Mouse (Mus musculus) hindbrain, embryonic 12.5 days (tissue): ENCODE data around the gene Ccm2l. TPM values are rescaled to one million over a fixed set of nuclear protein-coding genes. Genes with fewer than 3 reads are reported as not detected.

ENCODE experiments used
- ATAC-seq: fragments of 200-750 bp; cut with Nextera tagmentation; 2 replicates; pipeline ENCODE4 v1.8.0; 2017; ENCODE audit warnings: moderate TSS enrichment; ENCODE audit not compliant: low FRiP score
- H3K27ac ChIP-seq: fragments of 300-500 bp; sonication (generic); 2 replicates; pipeline ENCODE4 v1.5.1; 2016; ENCODE audit warnings: mild to moderate bottlenecking
- H3K27me3 ChIP-seq: fragments of 300-500 bp; sonication (generic); 2 replicates; pipeline ENCODE4 v1.6.1; 2016; ENCODE audit warnings: mild to moderate bottlenecking
- H3K36me3 ChIP-seq: fragments of 300-500 bp; sonication (generic); 2 replicates; pipeline ENCODE4 v1.6.1; 2016; ENCODE audit warnings: mild to moderate bottlenecking
- H3K4me1 ChIP-seq: fragments of 300-500 bp; sonication (generic); 2 replicates; pipeline ENCODE4 v1.6.1; 2016
- H3K4me2 ChIP-seq: fragments of 300-500 bp; sonication (generic); replicated peaks from 2 replicates; pipeline ENCODE4 v1.6.1; 2016; ENCODE audit warnings: mild to moderate bottlenecking
- H3K4me3 ChIP-seq: fragments of 300-500 bp; sonication (generic); 2 replicates; pipeline ENCODE4 v1.5.1; 2016; ENCODE audit warnings: mild to moderate bottlenecking
- H3K9ac ChIP-seq: fragments of 300-500 bp; sonication (generic); 2 replicates; pipeline ENCODE4 v1.6.1; 2016; ENCODE audit warnings: mild to moderate bottlenecking, moderate library complexity
- H3K9me3 ChIP-seq: fragments of 300-500 bp; sonication (generic); replicated peaks from 2 replicates; pipeline ENCODE4 v1.6.1; 2016; ENCODE audit warnings: mild to moderate bottlenecking
- WGBS: fragments of 180-500 bp; shearing (Covaris S2); methylation state at CpG from one replicate; pipeline ENCODE4 v1.1.7; 2016; 5-methylcytosine and 5-hydroxymethylcytosine counted together
- polyA plus RNA-seq: library from polyadenylated mRNA; unstranded; fragments of >200 nt; fragmentation: Nextera tagmentation; extraction: Ambion mirVana; gene quantifications from 2 replicates; pipeline ENCODE4 v1.2.1, GENCODE M21; 2016

Gene Ccm2l
- polyA plus RNA-seq, 1 experiment from 2014 or later = 2.8 TPM

DNA sequence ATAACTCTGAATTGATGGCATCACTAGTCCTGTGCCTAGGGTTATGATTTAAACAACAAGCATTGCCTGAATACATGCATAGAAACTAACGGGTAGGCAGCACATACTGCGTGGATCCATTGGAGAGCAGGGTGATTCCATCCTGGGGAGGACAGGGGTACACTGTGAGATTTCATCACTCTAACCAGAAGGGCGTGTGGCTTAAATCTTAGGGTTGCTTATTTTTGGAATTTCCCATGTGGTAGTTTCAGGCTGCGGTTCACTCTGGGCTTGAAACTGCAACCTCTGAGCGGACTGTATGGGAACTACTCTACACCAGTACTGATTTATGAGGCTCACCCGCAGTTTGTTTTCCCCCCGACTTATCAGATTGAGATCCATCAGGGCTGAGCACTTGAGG is 45.5 kb downstream of the Ccm2l start:
- Histone ChIP-seq H3K27ac (no peak overlapping the region), H3K4me2 (no peak overlapping the region), H3K36me3 (no peaks in the 10 kb centered on the region), H3K9ac (no peak overlapping the region), H3K4me1 (peaks cover 14% of the 10 kb centered on the region), H3K27me3 (peaks cover 55% of the 10 kb centered on the region), H3K9me3 (no peaks in the 10 kb centered on the region), H3K4me3 (no peak overlapping the region)
- 89% methylated on average over 7 of the region's 7 CpGs for WGBS
- no peak for ATAC-seq

DNA sequence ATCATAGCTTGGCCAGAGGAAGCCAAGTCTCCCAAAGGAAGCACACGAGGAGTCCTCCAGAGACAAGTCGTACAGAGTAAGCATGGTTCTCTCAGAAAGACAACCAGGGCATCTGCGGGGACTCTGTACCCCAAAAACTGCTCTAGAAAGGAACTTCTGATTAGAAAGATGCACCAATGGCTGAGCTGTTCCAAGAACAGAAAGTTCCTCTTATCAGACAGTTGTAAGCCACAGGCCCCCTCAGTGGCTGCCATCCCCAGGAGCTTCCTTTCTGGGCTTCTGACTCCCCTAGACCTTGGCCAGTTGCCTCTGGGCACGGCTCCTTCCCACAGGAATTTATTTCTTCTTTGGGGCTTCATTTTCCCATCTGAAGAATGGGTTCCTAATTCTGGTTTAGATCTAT is 49.9 kb downstream of the Ccm2l start:
- Histone ChIP-seq H3K27ac (no peak overlapping the region), H3K4me3 (no peak overlapping the region), H3K4me1 (no peaks in the 10 kb centered on the region), H3K9me3 (no peaks in the 10 kb centered on the region), H3K36me3 (no peaks in the 10 kb centered on the region), H3K9ac (no peak overlapping the region), H3K27me3 (peaks cover 11% of the 10 kb centered on the region), H3K4me2 (no peak overlapping the region)
- no peak for ATAC-seq
- 80% methylated on average over 4 of the region's 4 CpGs for WGBS

DNA sequence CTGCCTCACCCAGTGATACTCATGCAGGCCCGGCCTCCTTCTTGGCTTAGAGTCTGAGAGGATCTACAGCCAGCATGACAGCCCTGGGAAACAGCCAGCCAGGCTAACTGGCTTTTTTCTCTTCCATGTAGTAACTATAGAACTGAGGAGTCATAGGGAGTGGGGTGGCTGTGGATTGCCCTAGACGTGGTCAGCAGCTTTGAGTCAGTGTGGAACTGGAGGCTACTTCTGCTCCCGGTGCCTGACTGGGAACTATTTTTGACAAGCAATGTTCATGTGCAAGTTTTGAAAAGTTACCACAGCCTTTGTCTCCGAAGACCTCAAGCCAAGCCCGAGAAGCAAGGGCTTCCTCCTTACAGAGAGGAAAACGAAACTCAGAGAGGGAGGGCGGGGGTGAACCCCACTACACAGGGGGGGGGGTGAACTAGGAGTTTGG is 51.3 kb downstream of the Ccm2l start:
- WGBS = 75% methylated on average over 7 of the region's 7 CpGs
- Histone ChIP-seq H3K27me3 (no peaks in the 10 kb centered on the region), H3K4me3 (no peak overlapping the region), H3K36me3 (no peaks in the 10 kb centered on the region), H3K27ac (no peak overlapping the region), H3K9me3 (no peaks in the 10 kb centered on the region), H3K4me2 (no peak overlapping the region), H3K4me1 (no peaks in the 10 kb centered on the region), H3K9ac (no peak overlapping the region)
- no peak for ATAC-seq

DNA sequence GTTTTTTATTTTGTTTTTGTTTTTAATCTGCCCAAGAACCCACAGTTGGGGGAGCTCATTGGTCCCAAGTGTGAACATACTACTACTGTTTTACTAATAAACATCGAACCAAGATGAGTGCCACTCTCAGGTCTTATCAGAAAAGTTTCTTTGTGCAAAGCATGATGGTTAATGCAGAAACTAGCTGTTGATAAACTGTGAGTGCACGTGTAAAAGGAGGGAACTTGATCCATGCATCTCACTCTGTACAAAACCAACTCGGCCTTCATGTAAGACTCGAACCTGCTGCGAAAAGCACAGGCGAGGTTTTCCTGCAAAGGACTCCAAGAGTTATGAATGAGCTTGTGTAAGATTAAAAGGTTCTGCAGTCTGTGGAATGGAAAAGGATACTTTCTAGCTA is 53.7 kb downstream of the Ccm2l start:
- ATAC-seq = no peak

DNA sequence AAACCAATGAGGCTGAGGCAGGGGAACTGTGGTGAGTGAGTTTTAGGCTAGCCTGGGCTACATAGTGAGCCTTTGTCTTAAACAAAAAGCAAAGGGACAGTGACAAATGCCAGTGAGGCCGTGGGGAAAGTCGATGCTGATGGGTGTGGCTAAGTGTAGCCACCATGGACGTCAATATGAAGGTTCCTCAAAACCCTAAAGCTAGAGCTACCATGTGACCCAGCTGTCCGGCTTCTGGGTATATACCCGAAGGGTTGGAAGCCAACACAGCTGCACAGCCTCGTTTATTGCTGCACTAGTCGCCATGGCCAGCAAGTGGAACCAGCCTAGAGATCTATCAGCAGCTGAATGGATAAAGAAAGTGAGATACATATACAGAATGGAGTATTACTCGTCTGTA is 54.4 kb downstream of the Ccm2l start:
- Histone ChIP-seq H3K9me3 (no peaks in the 10 kb centered on the region), H3K27ac (no peak overlapping the region), H3K4me2 (no peak overlapping the region), H3K9ac (no peak overlapping the region), H3K4me3 (no peak overlapping the region), H3K27me3 (no peaks in the 10 kb centered on the region), H3K36me3 (no peaks in the 10 kb centered on the region), H3K4me1 (no peaks in the 10 kb centered on the region)
- WGBS = 70% methylated on average over 8 of the region's 8 CpGs
- no peak for ATAC-seq

More for the DNA sequence above, 53.7 kb downstream of the Ccm2l start:
- Histone ChIP-seq H3K9me3 (no peaks in the 10 kb centered on the region), H3K9ac (no peak overlapping the region), H3K4me3 (no peak overlapping the region), H3K27ac (no peak overlapping the region), H3K36me3 (no peaks in the 10 kb centered on the region), H3K27me3 (no peaks in the 10 kb centered on the region), H3K4me1 (no peaks in the 10 kb centered on the region), H3K4me2 (no peak overlapping the region)
- WGBS = 92% methylated on average over 6 of the region's 6 CpGs

DNA sequence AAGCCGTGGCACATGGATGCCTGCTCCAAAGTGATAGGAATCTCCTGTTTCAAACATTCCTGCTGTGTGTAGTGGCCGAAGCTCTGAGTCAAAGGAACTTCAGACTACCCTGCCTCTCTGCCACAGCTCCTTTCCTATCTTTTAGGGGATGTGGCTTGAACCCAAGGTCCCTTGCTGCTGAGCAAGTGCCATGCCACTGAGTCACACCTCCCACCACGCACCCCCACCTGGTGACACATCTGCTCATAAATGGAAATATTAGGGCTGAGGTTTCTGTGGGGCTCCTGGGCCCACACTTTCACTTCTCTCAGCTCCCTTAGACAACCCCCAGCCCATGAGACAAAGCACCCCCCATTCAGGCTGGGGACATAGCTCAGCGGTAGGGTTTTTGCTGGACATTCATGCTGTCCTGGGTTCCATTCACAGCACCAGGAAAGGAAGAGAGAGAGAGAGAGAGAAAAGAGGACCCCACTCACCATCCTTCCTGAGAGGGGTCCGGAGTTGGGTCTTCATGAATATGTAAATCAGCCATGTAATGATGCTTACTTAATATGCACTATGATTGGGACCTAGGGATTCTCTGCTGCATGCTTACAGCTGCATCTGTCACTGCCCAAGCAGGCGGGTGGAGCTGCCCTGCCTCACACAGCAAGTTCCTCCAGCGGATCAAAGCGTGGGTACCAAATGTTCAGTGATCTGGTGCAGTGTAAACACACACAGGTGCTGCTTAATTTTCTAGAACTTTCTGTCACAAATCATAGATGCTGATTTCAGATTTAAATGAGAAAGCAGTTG is 56.3 kb downstream of the Ccm2l start:
- Histone ChIP-seq H3K27me3 (no peaks in the 10 kb centered on the region), H3K4me2 (no peak overlapping the region), H3K4me1 (no peaks in the 10 kb centered on the region), H3K36me3 (no peaks in the 10 kb centered on the region), H3K4me3 (no peak overlapping the region), H3K27ac (no peak overlapping the region), H3K9ac (no peak overlapping the region), H3K9me3 (no peaks in the 10 kb centered on the region)
- WGBS = 64% methylated on average over 8 of the region's 8 CpGs
- no peak for ATAC-seq

DNA sequence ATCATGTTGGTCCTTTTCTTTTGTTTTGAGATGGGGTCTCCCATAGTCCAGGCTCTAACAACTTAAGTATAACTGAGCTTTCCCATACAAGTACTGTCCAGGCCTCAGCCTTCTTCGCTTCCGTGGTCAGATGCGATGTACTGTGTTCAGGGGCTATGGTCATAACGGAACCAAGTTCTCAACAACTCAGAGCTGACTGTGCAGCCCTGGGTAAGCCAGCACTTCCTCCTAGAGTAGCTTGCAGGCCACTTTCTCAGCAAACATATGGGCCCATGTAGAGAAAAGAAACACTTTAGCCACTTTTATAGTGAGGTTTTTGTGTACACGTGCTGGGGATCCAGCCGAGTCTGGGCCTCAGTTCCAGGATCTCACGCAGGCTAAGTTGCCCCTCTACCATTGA is 56.9 kb downstream of the Ccm2l start:
- H3K27me3 ChIP-seq = no peaks in the 10 kb centered on the region
- H3K9me3 ChIP-seq = no peaks in the 10 kb centered on the region
- no peak overlapping the region for H3K27ac ChIP-seq
- no peaks in the 10 kb centered on the region for H3K4me1 ChIP-seq
- H3K4me3 ChIP-seq = no peak overlapping the region
- H3K9ac ChIP-seq = no peak overlapping the region
- no peak overlapping the region for H3K4me2 ChIP-seq
- ATAC-seq = no peak
- 83% methylated on average over 7 of the region's 7 CpGs for WGBS
- no peaks in the 10 kb centered on the region for H3K36me3 ChIP-seq

DNA sequence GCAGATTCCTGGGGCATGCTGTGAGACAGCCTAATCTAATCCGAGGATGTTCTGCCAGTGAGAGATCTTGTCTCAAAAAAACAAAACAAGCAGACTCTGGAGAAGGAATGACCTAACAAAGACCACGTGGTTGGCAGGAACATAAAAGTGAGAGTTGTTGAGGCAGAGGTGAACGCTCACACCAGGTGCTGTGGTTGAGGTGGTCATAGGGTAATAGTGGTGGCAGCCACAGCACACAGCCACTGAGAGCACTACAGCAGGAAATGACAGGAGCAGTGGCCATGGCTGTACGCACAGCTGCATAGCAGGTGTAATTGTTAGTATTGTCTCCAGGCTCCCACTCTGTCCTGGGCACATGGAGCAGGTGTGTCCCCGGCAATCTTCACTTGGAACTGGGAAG is 60.1 kb downstream of the Ccm2l start:
- 63% methylated on average over 5 of the region's 5 CpGs for WGBS

DNA sequence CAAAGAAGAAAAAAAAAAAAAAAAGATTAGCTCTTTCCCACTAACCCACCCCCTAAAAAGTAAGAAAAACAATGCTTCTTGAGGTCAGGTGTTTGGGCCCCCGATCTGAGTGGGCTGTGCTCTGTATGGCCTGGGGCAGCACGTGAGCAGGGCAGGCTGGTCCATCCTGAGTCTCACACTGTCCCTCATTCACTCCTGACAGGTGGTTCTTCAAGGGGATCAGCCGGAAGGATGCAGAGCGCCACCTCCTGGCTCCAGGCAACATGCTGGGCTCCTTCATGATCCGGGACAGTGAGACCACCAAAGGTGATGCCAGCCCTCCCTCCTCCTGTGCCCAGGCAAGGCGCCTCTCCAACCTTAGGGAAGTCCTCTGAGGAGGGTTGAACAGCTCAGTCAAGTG is 65.3 kb downstream of the Ccm2l start:
- Histone ChIP-seq H3K4me2 (no peak overlapping the region), H3K4me1 (no peaks in the 10 kb centered on the region), H3K27me3 (no peaks in the 10 kb centered on the region), H3K9me3 (no peaks in the 10 kb centered on the region), H3K36me3 (no peaks in the 10 kb centered on the region), H3K4me3 (no peak overlapping the region), H3K27ac (no peak overlapping the region), H3K9ac (no peak overlapping the region)
- 11% methylated on average over 6 of the region's 6 CpGs for WGBS
- no peak for ATAC-seq

More for the DNA sequence above, 60.1 kb downstream of the Ccm2l start:
- Histone ChIP-seq H3K4me1 (no peaks in the 10 kb centered on the region), H3K36me3 (no peaks in the 10 kb centered on the region), H3K9ac (no peak overlapping the region), H3K4me3 (no peak overlapping the region), H3K4me2 (no peak overlapping the region), H3K27ac (no peak overlapping the region), H3K9me3 (no peaks in the 10 kb centered on the region), H3K27me3 (no peaks in the 10 kb centered on the region)
- no peak for ATAC-seq

Other genes with a start within 250 kb of the Ccm2l start
- 155 and 166 TPM in 2 replicates for gene Bcl2l1, start 234.2 kb upstream of the Ccm2l start, polyA plus RNA-seq
- 81.5 and 87.9 TPM in 2 replicates for gene Tpx2, start 218.0 kb upstream of the Ccm2l start, polyA plus RNA-seq
- 0.10 TPM in 1 of 2 replicates, not detected in the other for gene Mylk2, start 154.6 kb upstream of the Ccm2l start, polyA plus RNA-seq
- 1.3 and 2.5 TPM in 2 replicates for gene Foxs1, start 132.7 kb upstream of the Ccm2l start, polyA plus RNA-seq
- gene Dusp15, start 114.3 kb upstream of the Ccm2l start, polyA plus RNA-seq = 2.8 and 2.9 TPM in 2 replicates
- gene Ttll9, start 103.5 kb upstream of the Ccm2l start, polyA plus RNA-seq = 2.4 and 3.9 TPM in 2 replicates
- 127 and 131 TPM in 2 replicates for gene Pdrg1, start 50.5 kb upstream of the Ccm2l start, polyA plus RNA-seq
- 1.7 and 2.0 TPM in 2 replicates for gene Xkr7, start 34.1 kb upstream of the Ccm2l start, polyA plus RNA-seq
- gene Hck, start 42.5 kb downstream of the Ccm2l start, polyA plus RNA-seq = 2.9 and 3.5 TPM in 2 replicates
- gene Tm9sf4, start 95.3 kb downstream of the Ccm2l start, polyA plus RNA-seq = 83.9 and 84.7 TPM in 2 replicates
- 13.7 and 14.9 TPM in 2 replicates for gene Tspyl3, start 159.5 kb downstream of the Ccm2l start, polyA plus RNA-seq
- gene Plagl2, start 175.5 kb downstream of the Ccm2l start, polyA plus RNA-seq = 15.5 and 19.0 TPM in 2 replicates
- gene Pofut1, start 175.6 kb downstream of the Ccm2l start, polyA plus RNA-seq = 5.4 and 5.6 TPM in 2 replicates
- 12.3 and 12.7 TPM in 2 replicates for gene Kif3b, start 225.5 kb downstream of the Ccm2l start, polyA plus RNA-seq